Mouse (Mus musculus) thymus, postnatal 14 days (tissue): ENCODE results near the gene Zcchc8.

ENCODE experiments used
- DNase-seq: peaks from one replicate; pipeline ENCODE4 v3.0.0; 2021

Gene Zcchc8

GRCm38 (mm10) chr5:123683377-123684220 lies 37.3 kb downstream of the Zcchc8 start:
- peak; percentile 59 for DNase-seq

DNA sequence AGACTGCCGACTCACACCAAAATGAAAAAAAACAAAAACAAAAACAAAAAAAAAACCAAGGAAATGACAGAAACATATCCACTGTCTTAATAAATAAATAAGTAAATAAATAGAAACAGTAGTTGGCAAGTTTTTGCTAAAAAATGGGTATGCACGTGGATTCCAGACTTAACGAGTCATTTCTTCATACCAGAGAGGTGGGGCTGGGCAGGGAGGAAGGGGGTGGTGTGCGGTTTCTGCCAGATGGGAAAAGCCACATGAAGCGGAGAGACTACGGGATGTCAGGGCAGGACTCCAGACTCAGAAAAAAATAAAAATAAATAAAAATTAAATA lies 37.9 kb downstream of the Zcchc8 start:
- no peak for DNase-seq

DNA sequence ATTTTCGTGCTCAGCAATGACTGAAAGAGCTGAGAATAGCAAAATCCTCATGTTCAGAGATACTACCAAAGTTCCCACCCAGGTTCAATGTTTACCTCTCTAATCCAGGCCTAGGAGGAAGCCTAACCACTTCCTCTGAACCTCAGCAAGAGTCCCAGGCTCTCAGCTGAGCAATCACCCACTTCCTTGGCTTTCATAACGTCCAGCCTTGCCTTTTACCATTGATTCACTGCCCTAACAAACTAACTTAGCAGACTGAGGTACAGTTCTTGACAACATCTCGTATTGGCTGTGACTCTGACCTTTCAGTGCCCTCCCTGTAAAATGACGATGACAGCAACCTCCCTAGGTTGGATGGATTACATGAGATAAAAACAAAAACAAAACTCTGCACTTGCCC lies 38.5 kb downstream of the Zcchc8 start:
- DNase-seq = peak; percentile 24

DNA sequence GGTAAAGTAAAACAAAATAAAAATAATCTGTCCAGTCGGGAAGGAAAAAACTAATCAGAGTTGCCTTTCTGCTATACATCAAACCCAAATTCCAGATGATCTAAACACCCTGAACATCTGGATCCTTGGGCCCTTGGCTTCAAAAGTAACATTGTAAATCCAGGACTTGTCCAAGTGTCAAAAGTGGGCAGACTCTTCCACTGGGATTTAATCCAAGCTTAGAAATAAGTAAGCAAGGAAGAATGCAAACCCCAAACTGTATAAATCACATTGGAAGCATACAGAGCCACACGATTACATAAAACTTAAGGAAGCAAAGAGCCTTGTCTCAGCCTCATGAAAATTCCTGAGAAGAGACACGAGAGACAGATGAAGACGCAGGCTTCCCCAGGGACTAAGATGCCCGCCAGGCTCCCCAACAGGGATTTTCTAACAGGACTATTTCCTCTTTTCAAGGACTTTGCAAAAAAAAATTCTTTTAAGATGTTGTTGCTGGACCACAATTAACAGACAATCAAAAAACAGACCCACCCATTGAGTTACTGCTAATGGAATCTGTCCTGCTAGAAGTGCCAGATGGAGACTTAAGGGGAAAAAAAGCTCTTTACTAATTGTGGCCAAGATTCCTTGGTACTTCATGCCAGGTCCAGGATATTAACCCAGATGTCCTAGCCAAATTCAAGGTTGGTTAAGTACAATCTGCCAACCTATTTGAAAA lies 41.2 kb downstream of the Zcchc8 start:
- no peak for DNase-seq

DNA sequence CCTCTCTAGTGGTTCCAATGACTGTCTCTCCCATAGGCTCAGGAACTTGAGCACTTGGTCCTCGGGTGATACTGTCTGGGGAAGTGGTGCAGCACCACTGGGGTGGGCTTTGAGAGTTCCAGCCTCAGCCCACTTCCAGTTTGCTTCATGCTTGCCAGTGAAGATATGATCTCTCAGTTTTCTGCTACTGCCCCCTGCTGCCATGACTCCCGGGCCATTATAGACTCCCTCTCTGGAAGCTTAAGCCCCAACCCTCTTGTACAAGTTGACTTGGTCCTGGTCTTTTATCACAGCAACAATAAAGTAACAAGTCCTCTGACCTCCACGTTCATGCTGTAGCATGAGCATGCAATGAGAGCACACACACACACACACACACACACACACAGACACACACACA lies 41.8 kb downstream of the Zcchc8 start:
- peak; percentile 30 for DNase-seq

GRCm38 (mm10) chr5:123675717-123676116 lies 45.2 kb downstream of the Zcchc8 start:
- no peak for DNase-seq

- no peak for DNase-seq
Observed at GRCm38 (mm10) chr5:123675221-123675620, 45.7 kb downstream of the Zcchc8 start.

DNA sequence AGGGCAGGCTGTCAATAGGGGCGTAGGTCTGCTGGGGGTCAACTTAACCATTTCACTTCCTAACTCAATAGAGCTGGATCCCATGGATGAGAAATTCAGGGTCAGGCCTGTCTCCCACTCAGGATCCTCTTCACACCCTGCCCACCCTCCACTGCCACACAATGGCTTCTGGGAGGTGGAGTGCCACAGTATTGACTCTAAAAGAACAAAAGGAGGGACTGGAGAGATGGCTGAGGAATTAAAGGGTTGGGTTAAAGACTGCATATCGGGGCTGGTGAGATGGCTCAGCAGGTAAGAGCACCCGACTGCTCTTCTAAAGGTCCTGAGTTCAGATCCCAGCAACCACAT lies 49.5 kb downstream of the Zcchc8 start:
- DNase-seq = no peak

DNA sequence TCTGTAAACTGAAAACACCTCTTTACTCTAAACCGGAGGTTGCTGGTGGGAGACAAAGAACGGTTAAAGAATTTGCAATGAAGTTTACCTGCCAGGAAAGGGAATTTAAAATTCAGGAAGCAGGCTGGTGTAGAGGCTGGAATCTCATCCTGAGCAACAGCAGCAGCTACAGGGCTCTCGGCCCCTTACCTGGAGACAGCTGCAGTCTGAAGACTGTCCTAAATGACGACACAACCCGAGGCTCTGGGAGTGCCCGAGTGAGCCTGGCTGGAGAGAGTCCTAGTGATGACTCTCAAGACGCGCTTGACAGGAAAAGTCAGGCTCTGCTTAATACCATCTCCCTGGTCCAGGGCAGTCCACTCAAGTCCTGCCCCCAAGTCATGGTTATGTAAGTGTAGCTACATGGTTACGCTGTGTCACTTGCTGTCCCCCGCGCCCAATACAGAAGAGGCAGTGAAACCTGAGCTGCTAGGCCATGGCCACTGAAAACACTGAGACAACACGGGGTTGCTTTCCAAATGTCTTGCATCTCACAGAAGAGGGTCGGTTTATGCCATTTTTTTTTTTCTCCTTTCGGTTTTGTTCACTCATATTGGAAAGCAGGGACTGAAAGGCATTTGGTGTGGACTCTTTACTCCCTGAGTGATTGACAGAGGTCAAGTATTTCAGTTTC lies 50.0 kb downstream of the Zcchc8 start:
- no peak for DNase-seq

- DNase-seq = no peak
Observed at GRCm38 (mm10) chr5:123669991-123670799, 50.7 kb downstream of the Zcchc8 start.

GRCm38 (mm10) chr5:123667915-123668314 lies 53.0 kb downstream of the Zcchc8 start:
- DNase-seq = no peak

DNA sequence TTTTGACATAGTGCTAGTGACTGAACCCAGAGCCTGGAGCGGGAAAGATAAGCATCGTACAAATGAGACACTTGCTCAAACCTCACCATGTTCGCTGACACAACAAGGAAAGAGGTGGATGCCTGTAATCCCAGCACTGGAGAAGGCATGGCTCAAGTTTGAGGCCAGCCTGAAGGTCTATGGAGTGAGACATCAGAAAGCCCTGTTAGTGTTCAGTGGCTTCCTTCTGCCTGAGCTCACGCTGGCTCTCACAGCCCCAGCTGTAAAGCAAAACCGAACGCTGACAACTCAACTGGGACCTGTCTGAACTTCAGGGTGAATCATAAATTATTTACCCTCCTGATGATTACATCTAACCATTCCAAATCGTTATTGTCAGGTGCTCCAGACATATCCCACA lies 54.9 kb downstream of the Zcchc8 start:
- no peak for DNase-seq

- DNase-seq = no peak
Observed at GRCm38 (mm10) chr5:123664329-123664728, 56.6 kb downstream of the Zcchc8 start.

- DNase-seq = no peak
Observed at GRCm38 (mm10) chr5:123662059-123662458, 58.8 kb downstream of the Zcchc8 start.

DNA sequence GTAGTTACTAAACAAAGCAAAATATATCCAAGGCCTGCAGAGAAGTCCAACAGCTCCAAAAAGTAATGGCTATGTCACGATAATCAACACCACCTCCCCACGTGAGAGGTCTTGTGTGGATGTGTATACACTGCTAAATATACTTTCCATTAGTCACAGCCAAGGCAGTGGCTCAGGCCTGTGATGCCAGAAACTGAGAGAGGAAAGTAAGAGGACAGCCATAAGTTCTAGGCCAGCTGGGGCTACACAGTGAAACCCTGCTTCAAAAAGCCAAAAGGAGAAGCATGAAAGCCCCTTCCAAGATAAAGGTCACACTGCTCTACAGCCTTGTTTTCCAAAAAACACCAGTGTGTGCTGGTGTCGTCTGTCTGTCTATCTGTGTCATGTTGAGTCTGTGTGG lies 59.3 kb downstream of the Zcchc8 start:
- no peak for DNase-seq

DNA sequence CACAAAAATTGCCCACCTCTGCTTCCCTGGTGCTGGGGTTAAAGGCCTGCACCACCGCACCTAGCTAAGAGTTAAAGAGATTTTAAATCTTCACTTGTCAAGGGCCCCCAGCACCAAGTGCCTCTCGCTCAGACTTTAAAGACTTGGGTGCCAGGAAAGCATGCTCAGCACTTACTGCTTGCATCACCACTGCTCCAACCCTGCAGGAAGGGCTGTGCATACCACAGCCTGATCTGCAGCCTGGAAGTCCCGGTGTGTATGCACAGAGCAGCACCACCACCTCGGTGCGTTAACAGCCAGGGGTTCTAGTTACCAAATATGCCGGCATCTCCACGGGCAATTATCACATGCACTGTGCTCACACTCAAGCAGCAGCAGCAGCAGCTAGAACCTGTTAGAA lies 63.2 kb downstream of the Zcchc8 start:
- peak; percentile 24 for DNase-seq

GRCm38 (mm10) chr5:123654937-123655336 lies 66.0 kb downstream of the Zcchc8 start:
- DNase-seq = no peak

DNA sequence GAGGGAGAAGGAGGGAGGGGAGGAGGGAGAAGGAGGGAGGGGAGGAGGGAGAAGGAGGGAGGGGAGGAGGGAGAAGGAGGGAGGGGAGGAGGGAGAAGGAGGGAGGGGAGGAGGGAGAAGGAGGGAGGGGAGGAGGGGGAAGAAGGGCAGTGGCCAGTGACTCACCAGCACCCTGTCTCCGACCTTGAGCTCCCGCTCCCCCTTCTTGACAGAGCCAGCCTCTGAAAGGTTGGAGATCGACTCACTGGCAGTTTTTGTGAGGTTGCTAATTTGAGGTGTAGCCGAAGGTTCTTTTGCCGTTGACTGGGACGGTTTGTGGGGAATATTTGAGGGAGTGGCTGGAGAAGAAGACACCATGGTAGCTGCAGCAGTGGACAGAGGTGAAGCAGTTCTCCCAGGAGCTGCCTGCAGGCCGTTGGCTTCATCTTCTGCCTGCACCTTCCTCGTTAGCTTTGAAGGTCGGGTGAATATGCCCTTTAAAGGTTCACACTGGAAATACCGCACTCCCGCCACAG lies 67.6 kb downstream of the Zcchc8 start:
- no peak for DNase-seq

- no peak for DNase-seq
Observed at GRCm38 (mm10) chr5:123650825-123651224, 70.1 kb downstream of the Zcchc8 start.
